Mouse (Mus musculus): Measurements from ENCODE around the gene Pacsin2. TPM values are rescaled to one million over a fixed set of nuclear protein-coding genes. Genes with fewer than 3 reads are reported as not detected.

Gene Pacsin2
- polyA plus RNA-seq, 1 experiment from 2014 or later, result 53.3 TPM

DNA sequence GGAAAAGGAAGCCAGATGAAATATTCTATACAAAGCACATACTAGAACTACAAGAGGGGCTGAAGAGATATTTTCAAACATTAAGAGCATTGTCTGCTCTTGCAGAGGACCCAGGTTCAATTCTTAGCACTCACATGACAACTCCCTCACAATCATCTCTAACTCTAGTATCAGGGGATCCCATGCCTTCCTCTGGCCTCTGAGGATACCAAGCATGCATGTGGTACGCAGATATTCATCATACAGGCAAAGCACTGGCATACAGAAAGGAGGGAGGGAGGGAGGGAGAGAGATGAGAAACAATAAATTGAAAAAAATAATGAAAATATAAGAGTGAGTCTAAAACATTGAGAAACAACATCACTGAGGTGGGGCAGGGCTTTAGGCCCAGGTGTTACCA, 35.8 kb downstream of the Pacsin2 start:
- H3K27ac ChIP-seq, result no peak overlapping the region

GRCm38 (mm10) chr15:83427294-83428163, 36.9 kb downstream of the Pacsin2 start:
- WGBS, result 69% methylated on average over 9 of the region's 9 CpGs
- no peak for ATAC-seq (ENCODE audit: low FRiP score, low read depth)
- peaks cover 33% of the 10 kb centered on the region for H3K4me1 ChIP-seq
- no peaks in the 10 kb centered on the region for H3K9me3 ChIP-seq
- H3K4me3 ChIP-seq, result no peak overlapping the region
- no peaks in the 10 kb centered on the region for H3K27me3 ChIP-seq
- no peak overlapping the region for H3K27ac ChIP-seq
- H3K36me3 ChIP-seq, result no peaks in the 10 kb centered on the region
- no peak overlapping the region for H3K9ac ChIP-seq
- no peak overlapping the region for H3K4me2 ChIP-seq (replicated peaks)

More for the DNA sequence above, 35.8 kb downstream of the Pacsin2 start:
- H3K9me3 ChIP-seq, result no peaks in the 10 kb centered on the region
- no peaks in the 10 kb centered on the region for H3K27me3 ChIP-seq
- peaks cover 42% of the 10 kb centered on the region for H3K4me1 ChIP-seq
- no peak overlapping the region for H3K9ac ChIP-seq
- H3K4me3 ChIP-seq, result no peak overlapping the region
- WGBS, result 95% methylated on average over 1 of the region's 1 CpGs
- no peak for ATAC-seq (ENCODE audit: low FRiP score, low read depth)
- no peaks in the 10 kb centered on the region for H3K36me3 ChIP-seq
- H3K4me2 ChIP-seq (replicated peaks), result no peak overlapping the region

DNA sequence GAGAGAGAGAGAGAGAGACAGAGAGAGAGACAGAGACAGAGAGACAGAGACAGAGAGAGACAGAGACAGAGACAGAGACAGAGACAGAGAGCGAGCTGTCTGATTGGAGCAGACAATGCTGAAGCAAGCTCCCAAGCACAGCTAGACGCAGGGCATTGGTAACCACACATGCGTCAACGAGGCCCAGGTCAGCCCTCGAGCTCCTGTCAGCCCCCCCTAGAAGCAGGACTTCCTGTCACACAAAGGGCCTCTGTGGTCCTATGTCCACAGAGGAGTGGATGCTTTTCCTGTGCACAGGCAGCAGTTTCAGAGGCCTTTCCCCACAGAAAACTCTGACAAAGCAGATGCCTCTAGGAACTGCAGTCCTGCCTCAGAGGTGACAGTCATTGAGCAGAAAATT, 38.6 kb downstream of the Pacsin2 start:
- no peak overlapping the region for H3K4me3 ChIP-seq
- no peaks in the 10 kb centered on the region for H3K36me3 ChIP-seq
- H3K4me2 ChIP-seq (replicated peaks), result no peak overlapping the region
- H3K4me1 ChIP-seq, result peaks cover 26% of the 10 kb centered on the region
- H3K9me3 ChIP-seq, result no peaks in the 10 kb centered on the region
- no peaks in the 10 kb centered on the region for H3K27me3 ChIP-seq
- no peak for ATAC-seq (ENCODE audit: low FRiP score, low read depth)
- H3K9ac ChIP-seq, result no peak overlapping the region
- WGBS, result 42% methylated on average over 5 of the region's 5 CpGs
- peak overlapping the region; percentile 23; the same call in 1 of the 2 replicates for H3K27ac ChIP-seq

DNA sequence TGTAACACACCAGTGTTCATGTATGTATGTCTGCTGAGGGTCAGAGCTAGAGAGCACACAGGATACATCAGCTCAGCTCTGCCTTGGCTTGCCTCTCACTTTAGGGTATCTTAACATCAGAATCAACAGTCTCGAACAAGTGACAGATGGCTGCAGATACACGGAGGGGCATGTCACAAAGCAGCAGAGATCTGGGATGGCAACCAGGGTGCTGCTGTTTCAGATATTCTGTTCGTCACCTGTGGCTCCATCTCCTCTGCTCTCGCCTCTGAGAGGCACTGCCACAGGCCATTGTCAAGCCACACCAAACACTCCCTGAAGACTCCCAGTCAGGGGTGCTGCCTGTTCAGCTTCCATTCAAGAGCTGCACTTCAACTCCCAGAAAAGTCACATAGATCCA, 39.1 kb downstream of the Pacsin2 start:
- H3K27me3 ChIP-seq, result no peaks in the 10 kb centered on the region
- 79% methylated on average over 4 of the region's 4 CpGs for WGBS
- no peak overlapping the region for H3K4me2 ChIP-seq (replicated peaks)
- H3K27ac ChIP-seq, result no peak overlapping the region
- no peak overlapping the region for H3K4me3 ChIP-seq
- no peaks in the 10 kb centered on the region for H3K9me3 ChIP-seq
- peaks cover 26% of the 10 kb centered on the region for H3K4me1 ChIP-seq
- no peak overlapping the region; the same call in 1 of the 2 replicates for H3K9ac ChIP-seq
- ATAC-seq (ENCODE audit: low FRiP score, low read depth), result no peak
- no peaks in the 10 kb centered on the region for H3K36me3 ChIP-seq

GRCm38 (mm10) chr15:83423589-83424384, 40.6 kb downstream of the Pacsin2 start:
- H3K4me1 ChIP-seq, result peaks cover 23% of the 10 kb centered on the region

DNA sequence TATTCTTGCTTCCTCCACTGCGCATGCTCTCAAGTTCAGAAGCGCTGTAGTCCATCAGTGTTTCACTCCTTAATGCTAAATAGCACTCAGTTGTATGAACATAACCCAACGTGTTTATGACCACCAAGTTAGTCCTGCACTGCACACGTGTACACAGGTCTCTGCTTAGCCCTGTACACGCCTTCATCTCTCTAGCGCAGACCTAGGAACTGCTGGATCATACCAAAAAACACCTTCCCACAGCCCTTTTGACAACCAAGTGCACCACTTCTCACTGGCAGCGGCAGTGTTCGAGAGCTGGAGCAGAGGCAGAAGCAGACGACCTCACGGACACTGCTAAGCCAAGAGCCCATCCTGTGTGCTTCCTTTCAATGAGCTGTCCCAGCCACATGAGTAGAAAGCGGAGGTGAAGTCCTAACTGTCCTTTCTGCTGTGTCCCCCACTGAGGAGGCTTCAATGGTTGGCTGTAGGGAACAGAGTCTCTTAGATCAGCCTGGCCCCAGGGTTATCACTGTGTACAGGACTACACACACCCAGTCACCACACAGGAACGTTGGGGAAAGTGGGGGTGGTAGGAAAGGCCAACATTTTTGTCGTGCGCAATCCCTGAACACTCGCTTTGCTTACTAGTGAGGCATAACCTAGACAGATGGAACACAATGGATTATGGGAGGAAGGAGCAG, 42.0 kb downstream of the Pacsin2 start:
- no peak overlapping the region for H3K4me2 ChIP-seq (replicated peaks)
- no peak overlapping the region for H3K4me3 ChIP-seq
- no peaks in the 10 kb centered on the region for H3K27me3 ChIP-seq
- no peak overlapping the region for H3K9ac ChIP-seq
- H3K4me1 ChIP-seq, result peaks cover 19% of the 10 kb centered on the region
- no peak overlapping the region for H3K27ac ChIP-seq
- ATAC-seq (ENCODE audit: low FRiP score, low read depth), result no peak
- H3K36me3 ChIP-seq, result no peaks in the 10 kb centered on the region
- H3K9me3 ChIP-seq, result no peaks in the 10 kb centered on the region
- WGBS, result 90% methylated on average over 15 of the region's 15 CpGs

More at GRCm38 (mm10) chr15:83423589-83424384, 40.6 kb downstream of the Pacsin2 start:
- no peak overlapping the region for H3K4me2 ChIP-seq (replicated peaks)
- H3K27ac ChIP-seq, result no peak overlapping the region
- no peaks in the 10 kb centered on the region for H3K27me3 ChIP-seq
- 67% methylated on average over 5 of the region's 5 CpGs for WGBS
- H3K9me3 ChIP-seq, result no peaks in the 10 kb centered on the region
- H3K4me3 ChIP-seq, result no peak overlapping the region
- no peak for ATAC-seq (ENCODE audit: low FRiP score, low read depth)
- H3K9ac ChIP-seq, result no peak overlapping the region
- H3K36me3 ChIP-seq, result no peaks in the 10 kb centered on the region

DNA sequence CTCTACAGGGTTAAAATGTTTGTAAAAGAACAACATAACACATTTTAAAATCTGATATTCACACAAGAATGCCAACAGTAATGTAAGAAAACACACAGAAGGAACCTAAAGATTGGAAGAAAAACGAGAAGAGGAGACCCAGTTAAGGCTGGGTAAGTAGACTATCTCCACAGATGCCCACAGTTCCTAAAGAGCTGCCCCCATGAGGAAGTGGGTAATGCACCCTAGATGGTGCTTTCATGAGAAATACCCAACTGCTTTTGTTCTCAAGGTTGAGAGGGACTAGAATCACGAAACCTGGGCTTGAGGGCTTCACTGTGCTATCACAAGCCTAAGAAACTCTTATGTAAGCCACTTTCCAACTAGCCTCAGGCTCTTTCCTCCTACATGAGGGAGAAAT, 44.8 kb downstream of the Pacsin2 start:
- Histone ChIP-seq H3K9me3 (no peaks in the 10 kb centered on the region), H3K4me3 (no peak overlapping the region), H3K27ac (no peak overlapping the region), H3K27me3 (no peaks in the 10 kb centered on the region), H3K4me2 (replicated peaks) (no peak overlapping the region), H3K36me3 (no peaks in the 10 kb centered on the region), H3K4me1 (peaks cover 5% of the 10 kb centered on the region; the same call in 1 of the 2 replicates), H3K9ac (no peak overlapping the region)
- 78% methylated on average over 2 of the region's 2 CpGs for WGBS
- no peak for ATAC-seq (ENCODE audit: low FRiP score, low read depth)

DNA sequence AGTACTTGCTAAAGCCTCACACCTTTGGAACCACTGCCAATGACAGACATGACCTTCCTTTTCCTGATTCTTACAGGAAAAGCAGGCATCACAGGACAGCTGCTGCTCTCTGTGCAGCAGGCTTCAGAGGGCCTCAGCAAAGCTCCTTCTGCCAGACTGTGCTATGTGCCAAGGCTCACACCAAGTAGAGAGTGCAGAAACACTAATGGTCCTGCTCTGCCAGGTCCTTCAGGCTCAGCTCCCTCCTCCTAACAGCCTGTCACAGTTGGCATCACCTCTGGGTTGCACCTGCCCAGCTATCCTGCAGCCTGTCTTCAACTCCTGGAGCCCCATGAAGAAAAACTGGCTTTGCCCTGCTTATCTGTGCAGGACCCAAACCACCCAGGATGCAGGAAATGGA, 45.7 kb downstream of the Pacsin2 start:
- H3K27ac ChIP-seq, result no peak overlapping the region
- H3K27me3 ChIP-seq, result no peaks in the 10 kb centered on the region
- no peak for ATAC-seq (ENCODE audit: low FRiP score, low read depth)
- H3K4me1 ChIP-seq, result peaks cover 2% of the 10 kb centered on the region; the same call in 1 of the 2 replicates
- H3K36me3 ChIP-seq, result no peaks in the 10 kb centered on the region
- H3K9ac ChIP-seq, result no peak overlapping the region
- no peak overlapping the region for H3K4me3 ChIP-seq
- H3K9me3 ChIP-seq, result no peaks in the 10 kb centered on the region
- H3K4me2 ChIP-seq (replicated peaks), result no peak overlapping the region

DNA sequence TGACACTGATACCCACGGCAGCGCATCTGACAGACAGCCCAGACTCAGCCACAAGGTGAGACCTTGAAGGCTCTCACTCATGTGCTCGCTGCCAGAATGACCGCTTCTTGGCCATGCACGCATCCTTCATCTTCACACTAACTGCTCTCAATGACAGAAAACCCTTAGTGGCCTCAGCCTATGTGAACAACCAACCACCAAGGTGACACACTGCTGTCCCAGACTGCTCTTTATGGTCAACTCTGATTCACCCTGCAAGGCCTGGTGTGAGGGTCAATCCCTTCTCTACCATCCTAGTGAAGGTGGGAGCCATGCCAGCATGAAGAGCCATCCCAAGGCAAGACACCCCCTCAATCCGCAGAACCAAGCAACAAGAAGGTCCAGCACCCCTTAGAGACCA, 46.5 kb downstream of the Pacsin2 start:
- Histone ChIP-seq H3K27me3 (no peaks in the 10 kb centered on the region), H3K9me3 (no peaks in the 10 kb centered on the region), H3K36me3 (no peaks in the 10 kb centered on the region), H3K9ac (no peak overlapping the region), H3K4me3 (no peak overlapping the region), H3K4me2 (replicated peaks) (no peak overlapping the region), H3K4me1 (no peaks in the 10 kb centered on the region), H3K27ac (no peak overlapping the region)
- 86% methylated on average over 6 of the region's 6 CpGs for WGBS
- no peak for ATAC-seq (ENCODE audit: low FRiP score, low read depth)

DNA sequence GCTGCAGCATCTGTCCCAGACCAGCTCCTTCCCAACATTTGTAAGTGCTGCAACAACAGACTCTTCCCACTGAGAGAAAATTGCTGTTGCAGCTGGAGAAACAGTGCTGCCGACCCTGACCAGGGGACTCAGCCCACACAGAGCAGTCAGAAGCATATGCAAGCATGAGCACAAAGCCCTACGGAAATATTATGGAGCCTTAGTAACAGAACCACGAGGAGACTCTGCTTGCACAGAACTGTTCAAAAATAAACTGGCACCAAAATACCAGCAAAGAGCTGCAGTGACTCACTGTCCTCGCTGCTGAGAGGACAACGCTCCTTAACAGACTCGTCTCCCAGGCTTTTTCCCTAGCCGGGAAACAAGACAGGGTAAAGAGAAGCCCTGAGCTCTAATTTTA, 47.0 kb downstream of the Pacsin2 start:
- H3K4me3 ChIP-seq, result no peak overlapping the region
- no peaks in the 10 kb centered on the region for H3K27me3 ChIP-seq
- no peak overlapping the region for H3K4me2 ChIP-seq (replicated peaks)
- 69% methylated on average over 7 of the region's 7 CpGs for WGBS
- no peaks in the 10 kb centered on the region for H3K9me3 ChIP-seq
- H3K9ac ChIP-seq, result no peak overlapping the region
- no peak overlapping the region for H3K27ac ChIP-seq
- no peak for ATAC-seq (ENCODE audit: low FRiP score, low read depth)
- H3K4me1 ChIP-seq, result peaks cover 3% of the 10 kb centered on the region; the same call in 1 of the 2 replicates
- no peaks in the 10 kb centered on the region for H3K36me3 ChIP-seq

DNA sequence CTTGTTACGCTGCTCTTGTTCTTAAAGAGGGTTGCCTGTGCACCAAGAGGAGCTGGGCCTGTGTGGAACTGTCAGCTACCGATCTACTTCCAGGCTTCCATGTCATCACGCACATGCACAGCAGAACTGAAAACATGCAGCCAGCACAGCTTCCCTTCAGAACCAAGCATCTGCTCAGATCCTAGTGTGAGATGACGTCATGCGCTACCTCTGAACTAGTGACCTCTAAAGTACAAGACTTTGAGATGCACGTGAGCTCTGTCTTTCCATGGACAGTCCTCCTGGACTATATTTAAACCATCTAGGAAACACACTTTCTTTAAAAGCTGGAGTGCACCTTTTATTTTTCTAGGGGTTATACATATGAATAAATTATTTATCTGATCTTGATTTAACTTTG, 49.0 kb downstream of the Pacsin2 start:
- no peak overlapping the region for H3K27ac ChIP-seq
- no peak for ATAC-seq (ENCODE audit: low FRiP score, low read depth)
- H3K9ac ChIP-seq, result no peak overlapping the region
- no peaks in the 10 kb centered on the region for H3K36me3 ChIP-seq
- no peaks in the 10 kb centered on the region for H3K27me3 ChIP-seq
- 76% methylated on average over 6 of the region's 6 CpGs for WGBS
- no peak overlapping the region for H3K4me2 ChIP-seq (replicated peaks)
- peaks cover 14% of the 10 kb centered on the region; the same call in 1 of the 2 replicates for H3K4me1 ChIP-seq
- no peak overlapping the region for H3K4me3 ChIP-seq
- H3K9me3 ChIP-seq, result no peaks in the 10 kb centered on the region

- H3K9me3 ChIP-seq, result no peaks in the 10 kb centered on the region
- H3K36me3 ChIP-seq, result no peaks in the 10 kb centered on the region
- no peak overlapping the region for H3K27ac ChIP-seq
- ATAC-seq (ENCODE audit: low FRiP score, low read depth), result no peak
- no peaks in the 10 kb centered on the region for H3K27me3 ChIP-seq
- no peak overlapping the region for H3K9ac ChIP-seq
- H3K4me1 ChIP-seq, result peaks cover 20% of the 10 kb centered on the region; the same call in 1 of the 2 replicates
- 88% methylated on average over 4 of the region's 4 CpGs for WGBS
- no peak overlapping the region for H3K4me2 ChIP-seq (replicated peaks)
- H3K4me3 ChIP-seq, result no peak overlapping the region
Observed at GRCm38 (mm10) chr15:83411616-83412015, 52.8 kb downstream of the Pacsin2 start.

All from limb, embryonic 13.5 days (tissue).